In the genomic region with DNA sequence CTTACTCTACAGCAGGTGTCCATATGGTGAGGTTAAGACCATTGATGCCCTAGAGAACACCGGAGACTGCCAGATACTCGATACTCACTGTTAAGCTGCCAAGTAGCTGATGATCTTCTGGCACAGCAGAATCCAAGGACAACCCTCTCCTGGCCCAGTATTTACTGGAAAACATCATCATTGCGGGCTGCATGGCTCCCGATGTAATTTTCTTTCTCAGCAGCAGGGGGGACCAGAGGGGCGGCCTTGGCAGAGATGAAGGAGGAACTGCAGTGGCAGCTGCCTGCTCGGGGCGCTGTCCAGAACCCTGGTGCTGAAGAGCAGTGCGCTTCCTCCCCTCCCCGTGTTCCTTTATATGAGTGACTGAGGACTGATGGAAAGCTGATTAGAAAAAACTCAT, we compare ENCODE assay signal across 8 mouse cellular contexts. TPM values are rescaled to one million over a fixed set of nuclear protein-coding genes. Genes with fewer than 3 reads are reported as not detected.
DNase-seq lines count a peak whose midpoint lies in the region; ATAC-seq lines count a peak whose summit lies in the region.

A gene (minus strand): TSS at position 326 of the 400 bp plus-strand sequence.

- H3K27ac ChIP-seq in hindbrain, embryonic 14.5 days: no peak within 1 kb of the TSS

- ATAC-seq in hindbrain, embryonic 14.5 days (ENCODE audit: low FRiP score): peak; percentile 75
- peak; percentile 100 for ATAC-seq in megakaryocyte progenitor cell, adult 5-6 weeks (replicated peaks; ENCODE audit: poor library complexity)

- H3K4me3 ChIP-seq in hindbrain, embryonic 14.5 days (replicated peaks; ENCODE audit: low read length): no peak within 1 kb of the TSS

- H3K4me1 ChIP-seq in hindbrain, embryonic 14.5 days (replicated peaks; ENCODE audit: control insufficient read depth, insufficient read depth, low read length): no peaks in the 10 kb centered on the region

- H3K36me3 ChIP-seq in hindbrain, embryonic 14.5 days (replicated peaks; ENCODE audit: control insufficient read depth, insufficient read depth): no peaks in the 10 kb centered on the region

- H3K9me3 ChIP-seq in hindbrain, embryonic 14.5 days (ENCODE audit: control insufficient read depth, low read length): no peaks in the 10 kb centered on the region

- peak within 1 kb of the TSS; percentile 6; the same call in 1 of the 2 replicates for H3K4me2 ChIP-seq in hindbrain, embryonic 14.5 days (replicated peaks)

- DNase-seq in MN1 (ENCODE audit: low spot score): peak; percentile 77
- DNase-seq in cerebellum, adult 18-20 months: peak; percentile 74 to 77
- peak; percentile 85 for DNase-seq in forelimb bud, embryonic 11.5 days (ENCODE audit: low read depth, low spot score)
- DNase-seq in hindbrain, embryonic 14.5 days (ENCODE audit: low spot score): peak; percentile 71
- DNase-seq in layer of hippocampus, postnatal 25 days (ENCODE audit: extremely low spot score in 1 of 2, low spot score in 1 of 2): peak; percentile 41 to 64
- peak; percentile 49 to 65 for DNase-seq in right cerebral cortex, adult 2 months (ENCODE audit: low spot score in 2 of 2)
- DNase-seq in urinary bladder, postnatal 10 days (ENCODE audit: low spot score): peak; percentile 53

- 9% methylated on average over 9 of the region's 9 CpGs for WGBS in hindbrain, embryonic 14.5 days

- H3K9ac ChIP-seq in hindbrain, embryonic 14.5 days: no peak within 1 kb of the TSS

- H3K27me3 ChIP-seq in hindbrain, embryonic 14.5 days (ENCODE audit: control insufficient read depth, insufficient read depth, low read length): no peaks in the 10 kb centered on the region

RNA-seq across cellular contexts. Expression of the gene that starts here (rescaled TPM):
- polyA plus RNA-seq in hindbrain, embryonic 14.5 days (2014; fragmentation: Nextera tagmentation; extraction: Ambion mirVana): 6.7 and 10.8 TPM in 2 replicates
- 1 to 10 TPM in 1 of 2 experiments, under 1 TPM in 1; 0.63 to 1.1 TPM for total RNA-seq in layer of hippocampus, postnatal 25 days (2021)
- not detected in 2 replicates for total RNA-seq in megakaryocyte progenitor cell, adult 5-6 weeks (2015)
- not detected in 2 replicates for total RNA-seq in megakaryocyte progenitor cell, adult 5-6 weeks (2017)

Comparison
In these comparisons a context has a peak if more than half of its experiments do, and no peak if none do; other contexts are left out.
1. Peak in ATAC-seq in megakaryocyte progenitor cell, adult 5-6 weeks; RNA of the gene not detected or under 1 TPM.